Mouse (Mus musculus) heart, embryonic 11.5 days (tissue): ENCODE data around the gene Clip2. TPM values are rescaled to one million over a fixed set of nuclear protein-coding genes. Genes with fewer than 3 reads are reported as not detected.

Source experiments
- ATAC-seq: fragments of 200-750 bp; cut with Nextera tagmentation; replicated peaks from 2 replicates; pipeline ENCODE4 v1.8.0; 2017; ENCODE audit warnings: moderate library complexity; ENCODE audit not compliant: insufficient number of reproducible peaks, low FRiP score, low TSS enrichment
- H3K27ac ChIP-seq: fragments of 300-500 bp; sonication (generic); 2 replicates; pipeline ENCODE4 v1.5.1; 2014; ENCODE audit warnings: mild to moderate bottlenecking, low read depth, low read length
- H3K27me3 ChIP-seq: fragments of 300-500 bp; sonication (generic); 2 replicates; pipeline ENCODE4 v1.6.1; 2014; ENCODE audit warnings: mild to moderate bottlenecking, low read length, mixed read lengths; ENCODE audit not compliant: control insufficient read depth, insufficient read depth
- H3K36me3 ChIP-seq: fragments of 300-500 bp; sonication (generic); 2 replicates; pipeline ENCODE4 v1.6.1; 2014; ENCODE audit warnings: mild to moderate bottlenecking, low read length, moderate library complexity, mixed read lengths; ENCODE audit not compliant: control insufficient read depth, insufficient read depth
- H3K4me1 ChIP-seq: fragments of 300-500 bp; sonication (generic); 2 replicates; pipeline ENCODE4 v1.6.1; 2014; ENCODE audit warnings: low read length; ENCODE audit not compliant: control insufficient read depth, insufficient read depth
- H3K4me2 ChIP-seq: fragments of 300-500 bp; sonication (generic); 2 replicates; pipeline ENCODE4 v1.6.1; 2014; ENCODE audit warnings: mild to moderate bottlenecking, moderate library complexity
- H3K4me3 ChIP-seq: fragments of 300-500 bp; sonication (generic); 2 replicates; pipeline ENCODE4 v1.5.1; 2014; ENCODE audit warnings: low read depth, low read length
- H3K9ac ChIP-seq: fragments of 300-500 bp; sonication (generic); 2 replicates; pipeline ENCODE4 v1.6.1; 2014; ENCODE audit warnings: mild to moderate bottlenecking, low read depth, low read length, moderate library complexity
- H3K9me3 ChIP-seq: fragments of 300-500 bp; sonication (generic); replicated peaks from 2 replicates; pipeline ENCODE4 v1.6.1; 2016; ENCODE audit warnings: low read length; ENCODE audit not compliant: control insufficient read depth
- WGBS: fragments of 180-500 bp; shearing (Covaris S2); extraction: QIAGEN DNeasy Blood & Tissue Kit; methylation state at CpG from one replicate; pipeline ENCODE4 v1.1.7; 2014; ENCODE audit not compliant: insufficient replicate concordance; 5-methylcytosine and 5-hydroxymethylcytosine counted together
- polyA plus RNA-seq: library from polyadenylated mRNA; unstranded; fragments of >200 nt; fragmentation: Nextera tagmentation; extraction: Ambion mirVana; gene quantifications from 2 replicates; pipeline ENCODE4 v1.2.1, GENCODE M21; 2014

Gene Clip2
- polyA plus RNA-seq, 1 experiment from 2014 or later = 1.7 TPM

- no peaks in the 10 kb centered on the region for H3K27me3 ChIP-seq
- 0 out of 2 replicates have a peak, but pooled peaks cover 3% of the 10 kb centered on the region for H3K36me3 ChIP-seq
- H3K4me3 ChIP-seq = no peak overlapping the region
- no peak overlapping the region for H3K9ac ChIP-seq
- no peak for ATAC-seq
- peaks cover 2% of the 10 kb centered on the region; the same call in 1 of the 2 replicates for H3K4me1 ChIP-seq
- H3K27ac ChIP-seq = no peak overlapping the region
- WGBS = 67% methylated on average over 4 of the region's 4 CpGs
- no peaks in the 10 kb centered on the region for H3K9me3 ChIP-seq
- no peak overlapping the region for H3K4me2 ChIP-seq
Observed at GRCm38 (mm10) chr5:134495796-134496195, 56.4 kb downstream of the Clip2 start.

- Histone ChIP-seq H3K4me3 (no peak overlapping the region), H3K27ac (no peak overlapping the region), H3K4me1 (peaks cover 2% of the 10 kb centered on the region; the same call in 1 of the 2 replicates), H3K9me3 (no peaks in the 10 kb centered on the region), H3K9ac (no peak overlapping the region), H3K27me3 (no peaks in the 10 kb centered on the region), H3K4me2 (no peak overlapping the region), H3K36me3 (peaks cover 7% of the 10 kb centered on the region)
- ATAC-seq = 0 out of 2 replicates have a peak, but pooled peaks have one; percentile 24
- 53% methylated on average over 11 of the region's 11 CpGs for WGBS
Observed at GRCm38 (mm10) chr5:134494142-134494541, 58.1 kb downstream of the Clip2 start.

- no peaks in the 10 kb centered on the region for H3K9me3 ChIP-seq
- H3K36me3 ChIP-seq = peaks cover 7% of the 10 kb centered on the region
- H3K9ac ChIP-seq = no peak overlapping the region
- H3K4me2 ChIP-seq = no peak overlapping the region
- H3K4me3 ChIP-seq = no peak overlapping the region
- H3K27me3 ChIP-seq = no peaks in the 10 kb centered on the region
- ATAC-seq = no peak
- 96% methylated on average over 4 of the region's 4 CpGs for WGBS
- peaks cover 2% of the 10 kb centered on the region; the same call in 1 of the 2 replicates for H3K4me1 ChIP-seq
- H3K27ac ChIP-seq = no peak overlapping the region
Observed at GRCm38 (mm10) chr5:134492956-134493355, 59.3 kb downstream of the Clip2 start.

- Histone ChIP-seq H3K4me1 (peaks cover 2% of the 10 kb centered on the region; the same call in 1 of the 2 replicates), H3K27me3 (no peaks in the 10 kb centered on the region), H3K4me3 (no peak overlapping the region), H3K9me3 (no peaks in the 10 kb centered on the region), H3K4me2 (peak overlapping the region; percentile 8; the same call in 1 of the 2 replicates), H3K9ac (0 out of 2 replicates have a peak overlapping the region, but pooled peaks have one; percentile 28), H3K36me3 (peaks cover 5% of the 10 kb centered on the region), H3K27ac (no peak overlapping the region)
- 25% methylated on average over 18 of the region's 18 CpGs for WGBS
- no peak for ATAC-seq
Observed at GRCm38 (mm10) chr5:134491712-134492417, 60.4 kb downstream of the Clip2 start.

- WGBS = 79% methylated on average over 2 of the region's 2 CpGs
- peaks cover 2% of the 10 kb centered on the region; the same call in 1 of the 2 replicates for H3K4me1 ChIP-seq
- H3K9ac ChIP-seq = no peak overlapping the region
- no peak overlapping the region for H3K27ac ChIP-seq
- H3K9me3 ChIP-seq = no peaks in the 10 kb centered on the region
- ATAC-seq = no peak
- H3K4me3 ChIP-seq = no peak overlapping the region
- H3K36me3 ChIP-seq = peaks cover 5% of the 10 kb centered on the region
- H3K4me2 ChIP-seq = no peak overlapping the region
- no peaks in the 10 kb centered on the region for H3K27me3 ChIP-seq
Observed at GRCm38 (mm10) chr5:134491206-134491605, 61.0 kb downstream of the Clip2 start.

GRCm38 (mm10) chr5:134490465-134490864 lies 61.8 kb downstream of the Clip2 start:
- no peaks in the 10 kb centered on the region for H3K9me3 ChIP-seq
- H3K27ac ChIP-seq = no peak overlapping the region
- H3K4me2 ChIP-seq = no peak overlapping the region
- H3K36me3 ChIP-seq = peaks cover 5% of the 10 kb centered on the region
- 86% methylated on average over 12 of the region's 12 CpGs for WGBS
- H3K27me3 ChIP-seq = no peaks in the 10 kb centered on the region
- peaks cover 2% of the 10 kb centered on the region; the same call in 1 of the 2 replicates for H3K4me1 ChIP-seq
- no peak overlapping the region for H3K9ac ChIP-seq
- H3K4me3 ChIP-seq = no peak overlapping the region
- no peak for ATAC-seq

GRCm38 (mm10) chr5:134489583-134489982 lies 62.7 kb downstream of the Clip2 start:
- 18% methylated on average over 9 of the region's 9 CpGs for WGBS
- Histone ChIP-seq H3K27me3 (no peaks in the 10 kb centered on the region), H3K4me1 (peaks cover 2% of the 10 kb centered on the region; the same call in 1 of the 2 replicates), H3K4me2 (no peak overlapping the region), H3K36me3 (peaks cover 5% of the 10 kb centered on the region), H3K4me3 (no peak overlapping the region), H3K9ac (no peak overlapping the region), H3K27ac (no peak overlapping the region), H3K9me3 (no peaks in the 10 kb centered on the region)
- no peak for ATAC-seq

- Histone ChIP-seq H3K4me2 (no peak overlapping the region), H3K9ac (no peak overlapping the region), H3K4me1 (peaks cover 2% of the 10 kb centered on the region; the same call in 1 of the 2 replicates), H3K4me3 (no peak overlapping the region), H3K36me3 (peaks cover 5% of the 10 kb centered on the region), H3K27ac (no peak overlapping the region), H3K9me3 (no peaks in the 10 kb centered on the region), H3K27me3 (no peaks in the 10 kb centered on the region)
- ATAC-seq = no peak
- 92% methylated on average over 4 of the region's 4 CpGs for WGBS
Observed at GRCm38 (mm10) chr5:134488596-134488995, 63.6 kb downstream of the Clip2 start.
